Mouse (Mus musculus): ENCODE data around the gene Cnnm4.

DNA sequence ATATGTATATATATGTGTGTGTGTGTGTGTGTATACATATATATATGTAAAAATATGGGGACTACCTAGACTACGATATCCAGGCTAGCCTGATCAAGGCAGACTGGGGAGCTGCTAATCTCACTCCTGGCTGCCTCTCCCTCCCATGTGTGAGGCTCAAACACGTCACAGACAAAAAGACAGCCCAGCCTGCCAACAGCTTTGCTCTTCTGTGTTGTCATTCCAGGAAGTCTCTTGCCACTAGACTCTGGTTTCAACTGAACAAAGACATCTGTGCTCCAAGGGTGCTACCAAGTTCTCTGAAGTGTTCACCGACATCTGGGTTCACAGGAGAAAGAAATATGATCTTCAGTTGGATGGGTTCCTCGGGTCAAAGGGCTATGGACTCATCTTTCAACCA, 36.3 kb upstream of the Cnnm4 start:
- no peak for TF ChIP-seq CTCF (IDR thresholded peaks at IDR 0.05; ENCODE audit: extremely low read depth, insufficient read depth, insufficient read length, insufficient replicate concordance)
- no peak for TF ChIP-seq POLR2A (IDR thresholded peaks at IDR 0.05; ENCODE audit: low read depth, low read length)
